Mouse (Mus musculus) neutrophil, adult 5-6 weeks (primary cell): ENCODE measurements around the gene Gm42906. TPM values are rescaled to one million over a fixed set of nuclear protein-coding genes. Genes with fewer than 3 reads are reported as not detected.

Experiments used
- ATAC-seq: fragments of 151-379, 151-347 bp; 2 replicates; pipeline ENCODE4 v1.8.0; 2017; ENCODE audit warnings: mild to moderate bottlenecking, moderate TSS enrichment; ENCODE audit not compliant: insufficient number of reproducible peaks, poor library complexity, low FRiP score, severe bottlenecking; ENCODE audit errors: extremely low read depth
- total RNA-seq: library from RNA; stranded (forward); fragments of 200-1000 nt; gene quantifications from 2 replicates; pipeline ENCODE4 v1.2.3, GENCODE M21; 2017

Gene Gm42906
- total RNA-seq, 1 experiment from 2014 or later, result not detected

DNA sequence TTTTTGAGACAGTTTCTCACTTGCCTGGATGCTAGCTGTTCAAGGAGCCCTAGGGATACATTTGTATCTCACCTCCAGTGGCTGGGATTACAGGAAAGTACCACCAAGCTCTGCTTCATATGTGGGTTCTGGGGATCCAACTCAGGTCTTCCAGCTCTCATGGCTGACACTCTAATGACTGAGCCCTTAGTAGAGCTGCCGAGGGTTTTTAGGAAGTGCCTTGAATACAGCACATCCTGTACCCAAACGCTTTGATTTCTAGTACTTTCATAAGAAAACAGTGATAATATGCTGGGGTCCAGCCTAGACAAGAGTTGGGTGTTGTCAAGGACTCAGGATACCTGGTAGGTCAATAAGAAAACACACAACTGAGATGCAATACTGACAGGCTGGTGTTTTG lies 217.9 kb downstream of the Gm42906 start:
- no peak for ATAC-seq

DNA sequence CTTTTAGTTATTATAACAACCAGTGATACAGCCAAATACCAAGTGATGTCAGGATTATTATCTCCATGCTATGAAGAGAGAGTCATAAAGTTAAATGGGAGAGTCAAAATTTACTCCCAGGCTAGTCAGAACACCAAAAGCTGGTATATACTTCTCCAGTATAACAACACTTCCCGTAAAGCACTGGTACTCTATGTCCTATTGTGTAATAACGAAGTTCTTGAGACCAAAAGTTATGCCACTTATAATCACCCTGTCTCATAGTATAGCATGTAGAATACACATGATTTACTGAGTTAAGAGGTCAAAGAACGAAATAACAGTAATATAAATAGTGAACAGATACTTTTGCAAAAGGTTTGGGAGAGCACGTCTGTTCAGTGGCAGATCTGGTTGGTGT lies 222.9 kb downstream of the Gm42906 start:
- ATAC-seq, result no peak

GRCm38 (mm10) chr5:151202925-151203324 lies 225.0 kb downstream of the Gm42906 start:
- ATAC-seq, result no peak

DNA sequence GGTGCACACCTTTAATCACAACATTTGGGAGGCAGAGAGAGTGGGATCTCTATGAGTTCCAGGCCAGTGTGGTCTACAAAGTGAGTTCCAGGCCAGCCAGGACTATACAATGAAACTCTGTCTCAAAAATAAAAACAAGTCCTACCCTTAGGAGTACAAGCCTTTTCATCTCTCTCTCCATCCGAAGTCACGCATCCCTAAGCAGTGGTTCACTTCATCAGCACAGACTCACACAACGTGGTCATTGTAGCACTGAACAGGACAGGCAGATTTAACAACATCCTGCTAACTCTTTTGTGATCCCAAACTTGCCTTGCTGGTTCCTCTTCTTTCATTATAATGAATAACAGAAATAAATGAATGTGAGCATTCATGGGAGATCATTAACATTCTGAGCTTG lies 226.7 kb downstream of the Gm42906 start:
- ATAC-seq, result no peak

DNA sequence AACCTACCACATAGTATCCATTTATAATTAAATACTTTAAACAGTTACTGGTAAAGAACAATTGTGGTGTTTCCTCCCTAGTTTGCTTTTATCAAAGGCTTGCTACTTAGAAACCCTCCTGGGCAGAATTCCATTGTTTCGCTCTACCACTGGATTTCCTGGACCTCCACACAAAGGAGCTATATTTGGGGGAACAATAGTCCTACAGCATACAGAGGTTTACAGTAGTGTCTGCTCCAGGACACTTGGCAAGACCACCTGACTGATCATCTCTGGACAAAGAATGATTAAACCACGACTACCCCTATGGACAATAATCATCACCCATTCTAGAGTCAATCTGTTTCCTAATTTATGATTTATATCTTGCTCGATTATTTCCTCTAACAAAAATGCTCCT lies 228.7 kb downstream of the Gm42906 start:
- ATAC-seq, result no peak

- ATAC-seq, result no peak
Measured at GRCm38 (mm10) chr5:151196603-151197272, 231.2 kb downstream of the Gm42906 start.

GRCm38 (mm10) chr5:151193885-151194520 lies 234.0 kb downstream of the Gm42906 start:
- no peak for ATAC-seq

GRCm38 (mm10) chr5:151192266-151192665 lies 235.7 kb downstream of the Gm42906 start:
- no peak for ATAC-seq

- no peak for ATAC-seq
Measured at GRCm38 (mm10) chr5:151190764-151191163, 237.2 kb downstream of the Gm42906 start.

GRCm38 (mm10) chr5:151189789-151190378 lies 238.1 kb downstream of the Gm42906 start:
- ATAC-seq, result no peak

DNA sequence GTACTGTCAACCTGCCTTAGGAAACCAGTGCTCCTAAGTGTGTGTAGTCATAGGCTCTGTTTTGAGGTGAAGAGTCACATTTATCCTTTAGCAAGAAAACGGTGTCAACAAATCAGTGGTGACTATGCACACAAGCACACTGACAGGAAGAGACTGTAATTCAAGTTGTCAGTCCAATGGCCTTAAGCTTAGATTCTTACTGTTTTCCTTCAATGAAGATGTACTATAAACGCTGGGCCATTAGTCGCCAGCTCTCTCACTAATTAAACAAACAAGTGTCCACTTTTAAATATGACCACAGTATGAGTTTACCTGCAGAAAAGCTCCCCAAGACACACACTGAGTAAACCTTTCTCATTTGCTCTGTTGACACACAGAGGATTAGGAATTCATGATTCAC lies 238.6 kb downstream of the Gm42906 start:
- ATAC-seq, result no peak

DNA sequence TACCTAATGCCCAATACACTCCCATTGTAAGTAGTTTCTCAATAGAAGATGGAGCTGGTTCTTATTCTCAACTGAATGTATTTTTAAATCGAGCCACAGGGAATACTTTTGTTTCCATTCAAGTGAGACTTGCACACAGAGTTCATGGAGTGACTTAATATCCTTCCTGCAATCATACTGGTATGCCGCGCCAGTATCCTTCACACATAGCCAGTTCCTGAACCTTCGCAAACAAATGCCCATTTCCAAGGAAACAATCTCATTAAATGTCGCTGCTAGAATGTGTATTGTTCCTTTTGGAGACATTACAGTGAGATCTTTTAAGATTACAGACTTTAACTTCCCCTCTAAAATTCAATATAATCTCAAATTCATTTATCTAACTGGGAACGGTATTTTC lies 239.3 kb downstream of the Gm42906 start:
- ATAC-seq, result no peak

DNA sequence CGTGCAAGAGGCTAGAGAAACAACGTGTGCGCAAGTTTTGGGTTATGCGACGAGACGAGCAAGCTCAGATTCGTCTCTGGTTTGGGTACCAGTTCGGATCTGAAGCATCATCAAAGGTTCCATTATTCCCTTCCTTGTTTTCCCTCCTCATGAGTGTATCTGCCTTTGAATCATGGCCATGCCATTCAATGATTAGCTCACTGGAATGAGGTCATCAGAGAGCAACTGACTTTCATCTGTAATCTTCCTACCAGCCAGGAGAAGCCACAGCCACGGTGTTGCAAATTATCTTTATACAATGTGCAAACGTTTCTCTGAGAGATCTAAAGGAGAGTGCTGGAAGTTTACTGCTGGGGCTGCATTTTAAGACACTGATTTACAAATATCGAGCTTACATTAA lies 240.6 kb downstream of the Gm42906 start:
- no peak for ATAC-seq

DNA sequence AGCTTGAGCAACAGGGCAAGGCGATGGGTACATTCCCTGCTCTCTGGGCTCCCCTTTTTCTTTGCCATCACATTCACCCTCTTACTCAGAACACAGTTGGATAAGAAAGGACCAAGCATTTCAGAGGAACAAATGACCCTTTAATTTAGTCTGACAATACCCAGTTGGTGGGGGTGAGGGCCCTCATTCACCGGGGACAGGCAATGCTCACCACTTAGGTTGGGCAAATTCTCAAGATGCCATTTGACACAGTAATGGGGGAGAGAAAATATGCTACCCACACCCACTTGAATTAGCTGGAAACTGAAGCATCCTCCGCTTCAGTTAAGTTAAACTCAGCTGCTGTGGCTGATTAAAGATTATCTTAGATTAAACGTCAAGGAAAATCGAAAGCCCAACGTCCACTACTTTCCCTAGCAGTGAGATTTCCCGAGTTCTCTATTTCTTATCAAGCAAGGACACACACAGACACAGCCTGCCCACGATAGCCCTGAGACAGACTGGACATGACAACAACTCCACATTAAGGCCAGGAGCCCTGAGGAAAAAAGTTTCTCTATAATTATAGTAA lies 242.6 kb downstream of the Gm42906 start:
- ATAC-seq, result no peak

DNA sequence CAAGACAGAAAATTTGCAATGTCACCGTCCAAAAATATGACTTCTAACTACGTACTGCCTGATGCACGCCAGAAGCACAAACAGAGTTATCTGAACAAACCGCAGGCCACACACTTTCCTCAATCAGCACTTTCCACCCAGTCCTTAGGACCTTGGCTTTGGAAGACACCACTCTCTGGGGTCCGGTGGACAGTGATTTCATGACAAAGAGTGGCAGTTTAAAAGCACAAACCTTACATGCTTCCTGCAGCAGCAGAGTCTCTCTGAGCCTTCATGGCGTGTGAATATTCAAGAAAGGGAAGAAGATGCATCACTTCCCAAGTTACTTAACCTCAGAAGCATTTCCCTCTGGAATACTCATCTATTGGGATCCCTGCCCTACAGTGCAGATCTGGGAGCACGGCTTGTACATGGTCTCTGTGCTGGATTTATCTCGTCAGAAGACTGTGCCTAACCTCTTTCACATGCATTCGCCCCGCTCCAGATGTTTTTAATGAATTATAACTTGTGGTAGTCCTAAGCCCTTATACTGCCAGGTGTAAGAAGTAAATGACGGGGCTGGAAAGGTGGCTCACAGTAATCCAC lies 244.2 kb downstream of the Gm42906 start:
- no peak for ATAC-seq

DNA sequence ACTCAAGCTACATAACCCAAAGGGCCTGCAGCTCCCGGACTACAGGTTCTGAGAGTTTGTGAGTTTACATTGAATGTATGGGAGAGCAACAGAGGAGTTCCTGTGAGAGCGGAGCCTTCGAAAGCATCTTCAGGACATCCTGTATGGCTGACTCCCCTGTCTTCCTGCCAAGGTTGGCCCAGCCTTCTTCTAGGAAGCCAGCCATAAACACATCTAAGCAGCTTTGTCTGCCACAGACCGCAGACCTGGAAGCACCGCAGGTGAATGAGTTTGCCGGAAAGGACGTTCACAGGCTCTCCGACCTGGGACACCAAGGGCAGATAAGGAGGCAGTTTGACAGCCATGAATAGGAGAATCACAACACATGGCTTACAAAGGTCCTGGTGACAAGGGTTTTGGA lies 246.7 kb downstream of the Gm42906 start:
- no peak for ATAC-seq

- no peak for ATAC-seq
Measured at GRCm38 (mm10) chr5:151180176-151180785, 247.7 kb downstream of the Gm42906 start.

DNA sequence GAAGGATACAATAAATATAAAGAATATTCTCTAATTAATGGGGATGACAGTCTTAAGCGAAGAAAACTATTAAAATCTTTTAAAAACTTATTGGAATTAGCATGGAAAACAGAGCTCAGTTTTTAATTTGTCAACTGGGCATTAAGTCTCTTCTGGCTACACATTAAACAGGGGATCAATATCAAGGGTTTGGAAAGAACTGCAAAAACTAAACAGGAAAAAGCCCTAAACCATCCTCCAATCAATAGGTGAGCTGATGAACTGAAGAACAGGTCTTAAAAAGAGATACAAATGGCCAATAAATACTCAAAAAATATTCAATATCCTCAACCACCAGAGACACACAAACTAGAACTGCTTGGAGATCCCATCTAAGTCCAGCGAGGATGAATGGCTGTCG lies 250.8 kb downstream of the Gm42906 start:
- no peak for ATAC-seq

DNA sequence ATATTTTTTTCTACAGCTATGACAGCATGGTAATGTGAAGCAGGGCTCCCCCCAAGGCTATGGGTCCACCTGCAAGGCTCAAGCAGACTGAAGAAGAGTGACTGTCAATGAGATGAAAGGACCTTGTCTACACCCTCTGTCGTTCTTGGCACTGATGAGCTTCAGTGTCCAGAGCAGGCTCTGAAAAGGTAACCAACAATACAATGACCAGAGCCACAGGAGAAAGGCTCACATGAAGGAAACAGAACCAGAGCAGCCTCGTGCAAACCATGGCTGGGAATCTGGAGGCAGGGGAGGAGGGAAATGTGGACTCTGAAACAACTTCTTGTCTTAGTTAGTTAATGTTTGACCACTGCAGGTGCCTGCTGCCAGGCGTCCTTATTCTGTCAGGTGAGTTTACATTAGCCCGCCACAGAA lies 252.1 kb downstream of the Gm42906 start:
- ATAC-seq, result no peak
